Mouse (Mus musculus) erythroblast, embryonic 14.5 days (primary cell): Measurements from ENCODE around the gene Arl5c.

Source experiments
- GATA1 ChIP-seq: IDR thresholded peaks from 2 replicates; pipeline ENCODE4 v1.6.1; 2012; ENCODE audit warnings: low read length, inconsistent platforms, mixed read lengths
- TAL1 ChIP-seq: IDR thresholded peaks from 3 replicates; pipeline ENCODE4 v1.6.1; 2012; ENCODE audit warnings: low read length, inconsistent platforms, mixed read lengths

- TF ChIP-seq GATA1, result no peak
- no peak for TF ChIP-seq TAL1
Observed at GRCm38 (mm10) chr11:97998898-97999608, 3.1 kb upstream of the Arl5c start.
